Mouse (Mus musculus): ENCODE data around the gene Tnfrsf21. TPM values are rescaled to one million over a fixed set of nuclear protein-coding genes. Genes with fewer than 3 reads are reported as not detected.

Gene Tnfrsf21
- 24.9 and 35.7 TPM in 2 replicates for polyA plus RNA-seq (2015; fragmentation: Nextera tagmentation; extraction: Ambion mirVana)

- peak within 1 kb of the TSS; percentile 85 for H3K27ac ChIP-seq
- H3K27me3 ChIP-seq: peaks cover 4% of the 10 kb centered on the region
- peak; percentile 85 for ATAC-seq (ENCODE audit: insufficient number of reproducible peaks, insufficient read depth, low FRiP score, low TSS enrichment, low read depth)
- no peaks in the 10 kb centered on the region for H3K36me3 ChIP-seq
- peak within 1 kb of the TSS; percentile 84 for H3K4me3 ChIP-seq
- peaks cover 7% of the 10 kb centered on the region; the same call in 1 of the 2 replicates for H3K4me1 ChIP-seq
- WGBS: under 1% methylated on average over 69 of the region's 80 CpGs
- H3K9me3 ChIP-seq: no peaks in the 10 kb centered on the region
- peak within 1 kb of the TSS; percentile 84 for H3K9ac ChIP-seq
- peak within 1 kb of the TSS; percentile 89 for H3K4me2 ChIP-seq
These were observed at the start of gene Tnfrsf21 for GRCm38 (mm10) chr17:43016371-43017331. TSS of gene Tnfrsf21 (plus strand) at chr17:43016555.

DNA sequence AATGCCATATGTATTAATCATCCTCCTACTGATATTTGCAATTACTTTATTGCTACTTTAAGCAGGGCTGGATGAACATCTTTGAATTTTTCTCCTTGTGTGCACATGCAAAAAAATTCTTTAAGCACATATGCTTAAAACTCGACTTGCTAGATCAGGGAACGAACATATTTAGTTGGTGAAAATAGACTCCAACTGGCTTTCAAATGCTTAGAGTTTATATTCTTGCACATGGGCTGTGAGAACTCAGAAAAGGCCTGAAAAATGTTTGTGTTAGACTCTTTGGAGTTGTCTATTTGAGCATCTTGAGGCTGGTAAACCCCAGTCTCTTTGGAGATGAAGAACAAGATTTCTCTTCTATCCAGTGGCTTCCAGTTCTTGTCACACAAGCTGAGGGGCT is 48.2 kb upstream of the Tnfrsf21 start:
- WGBS: 83% methylated on average over 2 of the region's 2 CpGs
- ATAC-seq (ENCODE audit: insufficient number of reproducible peaks, insufficient read depth, low FRiP score, low TSS enrichment, low read depth): no peak
- H3K4me2 ChIP-seq: no peak overlapping the region
- H3K9me3 ChIP-seq: no peaks in the 10 kb centered on the region
- no peaks in the 10 kb centered on the region for H3K27me3 ChIP-seq
- no peak overlapping the region for H3K9ac ChIP-seq
- H3K4me3 ChIP-seq: no peak overlapping the region
- no peaks in the 10 kb centered on the region for H3K36me3 ChIP-seq
- no peak overlapping the region for H3K27ac ChIP-seq
- no peaks in the 10 kb centered on the region for H3K4me1 ChIP-seq

- Histone ChIP-seq H3K27me3 (no peaks in the 10 kb centered on the region), H3K27ac (no peak overlapping the region), H3K9ac (no peak overlapping the region), H3K4me1 (peaks cover 6% of the 10 kb centered on the region; the same call in 1 of the 2 replicates), H3K4me2 (peak overlapping the region; percentile 22; the same call in 1 of the 2 replicates), H3K4me3 (no peak overlapping the region), H3K9me3 (no peaks in the 10 kb centered on the region), H3K36me3 (no peaks in the 10 kb centered on the region)
- peak; percentile 37; the same call in 1 of the 2 replicates for ATAC-seq (ENCODE audit: insufficient number of reproducible peaks, insufficient read depth, low FRiP score, low TSS enrichment, low read depth)
- 64% methylated on average over 18 of the region's 18 CpGs for WGBS
These were observed 40.9 kb upstream of the Tnfrsf21 start for GRCm38 (mm10) chr17:42975312-42975996.

GRCm38 (mm10) chr17:42977766-42978165 is 38.6 kb upstream of the Tnfrsf21 start:
- no peak for ATAC-seq (ENCODE audit: insufficient number of reproducible peaks, insufficient read depth, low FRiP score, low TSS enrichment, low read depth)

DNA sequence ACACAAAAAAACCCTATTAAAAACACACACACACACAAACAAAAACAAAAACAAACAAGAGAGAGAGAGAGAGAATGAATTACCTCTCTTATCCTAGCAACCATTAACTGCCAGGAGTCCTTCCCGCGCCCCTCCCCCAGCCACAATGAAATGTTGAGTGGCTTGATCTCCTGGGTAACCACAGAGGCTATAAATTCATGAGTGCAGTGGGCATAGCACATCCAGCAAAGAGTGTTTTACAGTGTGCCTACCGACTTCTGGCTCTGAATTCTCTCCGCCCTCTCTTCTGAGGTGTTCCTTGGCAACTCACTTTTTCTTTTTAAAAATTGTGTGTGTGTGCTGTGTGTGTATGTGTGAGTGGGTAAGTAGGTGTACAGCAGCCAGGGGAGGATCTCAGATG is 38.0 kb upstream of the Tnfrsf21 start:
- Histone ChIP-seq H3K27ac (no peak overlapping the region), H3K9me3 (no peaks in the 10 kb centered on the region), H3K9ac (no peak overlapping the region), H3K4me2 (no peak overlapping the region), H3K4me1 (peaks cover 6% of the 10 kb centered on the region; the same call in 1 of the 2 replicates), H3K4me3 (no peak overlapping the region), H3K36me3 (no peaks in the 10 kb centered on the region), H3K27me3 (no peaks in the 10 kb centered on the region)
- no peak for ATAC-seq (ENCODE audit: insufficient number of reproducible peaks, insufficient read depth, low FRiP score, low TSS enrichment, low read depth)
- WGBS: 85% methylated on average over 4 of the region's 4 CpGs

More at GRCm38 (mm10) chr17:42977766-42978165, 38.6 kb upstream of the Tnfrsf21 start:
- Histone ChIP-seq H3K9ac (no peak overlapping the region), H3K36me3 (no peaks in the 10 kb centered on the region), H3K4me2 (no peak overlapping the region), H3K27ac (no peak overlapping the region), H3K9me3 (no peaks in the 10 kb centered on the region), H3K4me3 (no peak overlapping the region), H3K4me1 (peaks cover 6% of the 10 kb centered on the region; the same call in 1 of the 2 replicates), H3K27me3 (no peaks in the 10 kb centered on the region)
- WGBS: 68% methylated on average over 7 of the region's 7 CpGs

GRCm38 (mm10) chr17:42981806-42982205 is 34.5 kb upstream of the Tnfrsf21 start:
- H3K4me2 ChIP-seq: no peak overlapping the region
- no peaks in the 10 kb centered on the region for H3K9me3 ChIP-seq
- H3K9ac ChIP-seq: no peak overlapping the region
- WGBS: 86% methylated on average over 3 of the region's 3 CpGs
- ATAC-seq (ENCODE audit: insufficient number of reproducible peaks, insufficient read depth, low FRiP score, low TSS enrichment, low read depth): no peak
- no peaks in the 10 kb centered on the region for H3K4me1 ChIP-seq
- H3K4me3 ChIP-seq: no peak overlapping the region
- no peaks in the 10 kb centered on the region for H3K27me3 ChIP-seq
- no peaks in the 10 kb centered on the region for H3K36me3 ChIP-seq
- H3K27ac ChIP-seq: no peak overlapping the region

DNA sequence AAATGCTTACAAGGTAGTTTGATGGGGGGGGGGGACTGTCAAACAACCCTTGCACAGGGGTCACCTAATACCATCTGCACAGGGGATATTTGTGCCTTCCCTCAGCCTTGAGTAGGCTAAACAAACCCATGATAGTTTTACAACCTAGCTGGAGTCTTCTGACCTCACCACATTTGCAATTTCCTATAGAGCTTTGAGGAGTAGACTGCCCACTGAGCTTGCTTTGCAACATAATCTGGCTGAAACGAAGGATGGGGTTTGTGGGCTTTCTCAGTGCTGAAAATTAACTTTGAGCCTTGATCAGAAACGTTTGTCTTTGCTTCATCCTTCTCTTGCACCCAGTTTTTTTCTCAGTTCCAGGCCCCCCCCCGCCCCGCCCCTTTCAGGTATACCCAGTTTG is 33.8 kb upstream of the Tnfrsf21 start:
- H3K9me3 ChIP-seq: no peaks in the 10 kb centered on the region
- 52% methylated on average over 4 of the region's 4 CpGs for whole genome bisulfite sequencing

DNA sequence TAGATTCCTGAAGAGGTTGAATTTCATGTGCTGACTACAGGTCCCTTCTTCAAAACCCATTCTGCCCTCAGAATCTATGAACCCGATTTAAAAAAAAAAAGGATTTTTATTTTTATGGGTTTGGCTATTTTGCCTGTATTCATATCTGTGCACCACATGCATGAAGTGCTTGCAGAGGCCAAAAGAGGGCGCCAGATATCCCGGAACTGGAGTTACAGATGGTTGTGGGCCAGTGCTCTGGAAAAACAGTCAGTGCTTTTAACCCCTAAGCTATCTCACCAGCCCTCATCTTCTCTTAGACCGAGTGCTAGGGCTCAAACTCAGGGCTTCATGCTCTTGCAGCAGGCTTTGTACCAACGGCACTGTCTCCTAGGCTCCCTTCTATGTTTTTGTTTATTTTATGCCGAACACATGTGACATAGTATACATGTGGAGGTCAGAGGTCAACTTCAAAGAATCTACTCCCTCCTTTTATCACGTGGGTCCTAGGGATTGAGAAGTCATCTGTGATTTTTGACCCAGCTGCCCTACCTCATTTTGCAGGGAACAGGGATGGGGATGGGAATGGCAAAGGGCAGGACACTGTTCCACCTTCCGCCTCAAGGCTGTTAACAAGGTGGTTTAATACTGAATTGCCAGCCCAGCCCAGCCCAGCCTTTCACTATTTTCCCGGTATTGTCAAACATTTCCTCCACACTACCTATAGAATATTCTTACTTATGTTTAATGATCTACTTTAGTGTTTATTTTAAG is 30.3 kb upstream of the Tnfrsf21 start:
- Histone ChIP-seq H3K4me3 (no peak overlapping the region), H3K4me2 (no peak overlapping the region), H3K27ac (no peak overlapping the region), H3K9me3 (no peaks in the 10 kb centered on the region), H3K27me3 (no peaks in the 10 kb centered on the region), H3K9ac (no peak overlapping the region), H3K36me3 (no peaks in the 10 kb centered on the region), H3K4me1 (no peaks in the 10 kb centered on the region)
- ATAC-seq (ENCODE audit: insufficient number of reproducible peaks, insufficient read depth, low FRiP score, low TSS enrichment, low read depth): no peak
- 42% methylated on average over 9 of the region's 9 CpGs for WGBS

More for the DNA sequence above, 33.8 kb upstream of the Tnfrsf21 start:
- Histone ChIP-seq H3K9ac (no peak overlapping the region), H3K4me1 (no peaks in the 10 kb centered on the region), H3K27ac (no peak overlapping the region), H3K27me3 (no peaks in the 10 kb centered on the region), H3K4me3 (no peak overlapping the region), H3K36me3 (no peaks in the 10 kb centered on the region), H3K4me2 (no peak overlapping the region)
- ATAC-seq (ENCODE audit: insufficient number of reproducible peaks, insufficient read depth, low FRiP score, low TSS enrichment, low read depth): no peak

DNA sequence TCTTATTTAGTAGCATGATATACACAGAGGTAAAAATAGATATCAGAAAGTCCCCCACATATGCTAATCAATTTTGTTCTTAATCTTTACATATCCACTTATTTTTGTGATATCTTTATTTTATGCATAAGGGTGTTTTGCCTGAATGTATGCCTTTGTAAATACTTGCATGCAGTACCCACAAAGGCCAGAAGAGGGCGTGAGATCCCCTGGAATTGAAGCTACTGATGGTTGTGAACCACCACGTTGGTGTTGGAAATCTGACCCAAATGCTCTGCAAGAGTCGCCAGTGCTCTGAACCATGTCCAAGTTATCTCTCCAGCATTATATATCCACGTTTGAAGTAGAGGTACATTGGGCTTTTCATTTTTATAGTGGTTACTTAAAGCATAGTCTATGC is 28.7 kb upstream of the Tnfrsf21 start:
- Histone ChIP-seq H3K9me3 (no peaks in the 10 kb centered on the region), H3K4me1 (no peaks in the 10 kb centered on the region), H3K27me3 (no peaks in the 10 kb centered on the region), H3K4me3 (no peak overlapping the region), H3K4me2 (no peak overlapping the region), H3K9ac (no peak overlapping the region), H3K36me3 (no peaks in the 10 kb centered on the region), H3K27ac (no peak overlapping the region)
- no peak for ATAC-seq (ENCODE audit: insufficient number of reproducible peaks, insufficient read depth, low FRiP score, low TSS enrichment, low read depth)
- WGBS: 27% methylated on average over 4 of the region's 4 CpGs

- 71% methylated on average over 4 of the region's 4 CpGs for WGBS
- ATAC-seq (ENCODE audit: insufficient number of reproducible peaks, insufficient read depth, low FRiP score, low TSS enrichment, low read depth): no peak
- Histone ChIP-seq H3K4me1 (no peaks in the 10 kb centered on the region), H3K9me3 (no peaks in the 10 kb centered on the region), H3K4me3 (no peak overlapping the region), H3K9ac (no peak overlapping the region), H3K27me3 (no peaks in the 10 kb centered on the region), H3K4me2 (no peak overlapping the region), H3K27ac (no peak overlapping the region), H3K36me3 (no peaks in the 10 kb centered on the region)
These were observed 26.4 kb upstream of the Tnfrsf21 start for GRCm38 (mm10) chr17:42989981-42990380.

DNA sequence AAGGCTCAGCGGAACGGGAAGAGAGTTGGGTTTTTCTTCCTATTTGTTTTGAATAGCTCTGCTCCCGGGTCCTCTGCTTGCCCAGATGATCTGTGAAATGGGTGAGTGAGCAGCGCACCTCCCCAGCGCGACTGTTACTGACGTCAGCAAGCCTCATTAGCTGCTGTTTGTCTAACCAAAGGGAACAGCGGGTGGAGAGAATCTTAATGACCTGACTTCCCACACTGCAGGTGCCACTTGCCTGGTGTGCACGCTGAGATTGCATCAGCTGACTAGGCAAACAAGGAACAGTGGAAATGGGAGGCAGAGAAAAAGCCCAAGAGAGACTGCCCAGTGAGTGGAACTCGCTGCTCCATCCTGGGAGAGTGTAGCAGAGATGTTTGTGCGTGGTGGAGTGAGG is 25.2 kb upstream of the Tnfrsf21 start:
- no peak overlapping the region for H3K9ac ChIP-seq
- ATAC-seq (ENCODE audit: insufficient number of reproducible peaks, insufficient read depth, low FRiP score, low TSS enrichment, low read depth): no peak
- no peak overlapping the region for H3K27ac ChIP-seq
- H3K4me2 ChIP-seq: no peak overlapping the region
- H3K27me3 ChIP-seq: no peaks in the 10 kb centered on the region
- 62% methylated on average over 11 of the region's 11 CpGs for WGBS
- H3K4me3 ChIP-seq: no peak overlapping the region
- H3K4me1 ChIP-seq: no peaks in the 10 kb centered on the region
- no peaks in the 10 kb centered on the region for H3K9me3 ChIP-seq
- H3K36me3 ChIP-seq: no peaks in the 10 kb centered on the region
